Mouse (Mus musculus) G1E (cell line): ENCODE data around the gene Vcam1.

Experiments used
- CTCF ChIP-seq: IDR thresholded peaks from 2 replicates; pipeline ENCODE4 v1.5.1; 2012; ENCODE audit warnings: low read depth, low read length, inconsistent platforms, mixed read lengths
- GATA1 ChIP-seq: IDR thresholded peaks from 2 replicates; pipeline ENCODE4 v1.6.1; 2012; ENCODE audit warnings: borderline replicate concordance, low read length, inconsistent platforms, mixed read lengths
- GATA2 ChIP-seq: IDR thresholded peaks from 2 replicates; pipeline ENCODE4 v1.6.1; 2012; ENCODE audit warnings: low read depth, low read length, inconsistent platforms, borderline replicate concordance
- POLR2AphosphoS5 ChIP-seq: IDR thresholded peaks from 2 replicates; pipeline ENCODE4 v1.6.1; 2012; ENCODE audit warnings: low read depth, low read length, inconsistent platforms; ENCODE audit not compliant: insufficient replicate concordance
- TAL1 ChIP-seq: conservative IDR thresholded peaks from 2 replicates; pipeline ENCODE4 v1.6.1; 2012; ENCODE audit warnings: low read depth, low read length, inconsistent platforms, mixed read lengths

- TF ChIP-seq CTCF (no peak), GATA1 (no peak), TAL1 (no peak), GATA2 (no peak), POLR2AphosphoS5 (no peak)
Measured at GRCm38 (mm10) chr3:116094886-116095285, 34.6 kb downstream of the Vcam1 start.
